Mouse (Mus musculus): ENCODE data around the gene Cdh23.

GRCm38 (mm10) chr10:60516286-60516685 lies 180.0 kb downstream of the Cdh23 start:
- TF ChIP-seq CHD2 (IDR thresholded peaks at IDR 0.05; ENCODE audit: low read depth, low read length), result no peak
- no peak for TF ChIP-seq ZNF384 (IDR thresholded peaks at IDR 0.05; ENCODE audit: low read depth, low read length)
